Mouse (Mus musculus) CH12.LX (cell line): ENCODE results near the gene Prkcd. TPM values are rescaled to one million over a fixed set of nuclear protein-coding genes. Genes with fewer than 3 reads are reported as not detected.

ENCODE experiments used
- DNase-seq: peaks from one replicate; pipeline ENCODE4 v3.0.0-alpha.2; 2013; ENCODE audit errors: extremely low read depth
- H3K27ac ChIP-seq: 2 replicates; pipeline ENCODE4 v1.5.1; 2012; ENCODE audit warnings: low read depth, mild to moderate bottlenecking, control low read depth, moderate library complexity; ENCODE audit not compliant: insufficient read depth
- H3K27me3 ChIP-seq: replicated peaks from 2 replicates; pipeline ENCODE3; 2012; ENCODE audit warnings: inconsistent platforms
- H3K36me3 ChIP-seq, 2 experiments: replicated peaks in 1 of 2; 2 replicates each; pipeline versions ENCODE3 to v1.6.1; 2012; ENCODE audit warnings: inconsistent platforms in 1 of 2, low read length in 1 of 2, mild to moderate bottlenecking in 1 of 2, mixed read lengths in 1 of 2, moderate library complexity in 1 of 2; ENCODE audit not compliant: control insufficient read depth in 1 of 2, insufficient read depth in 1 of 2
- H3K4me1 ChIP-seq, 2 experiments: 2 replicates each; pipeline ENCODE4 v1.6.1; 2012; ENCODE audit warnings: inconsistent platforms in 1 of 2, moderate library complexity in 1 of 2; ENCODE audit not compliant: insufficient read depth in 2 of 2, control insufficient read depth in 1 of 2
- H3K4me2 ChIP-seq: 2 replicates; pipeline ENCODE4 v1.6.1; 2012; ENCODE audit warnings: low read depth, mild to moderate bottlenecking, control low read depth; ENCODE audit not compliant: poor library complexity, insufficient read depth, severe bottlenecking
- H3K4me3 ChIP-seq, 3 experiments: fragments of 150-350 bp in 1 of 3; sonication (generic) in 1 of 3; replicated peaks in 1 of 3; 2 replicates each; pipeline versions ENCODE3 to v1.5.1; 2011 to 2012; ENCODE audit warnings: low read depth in 2 of 3, low read length in 2 of 3, mild to moderate bottlenecking in 2 of 3, moderate library complexity in 2 of 3, control low read depth in 1 of 3, improper control_type of control experiment in 1 of 3, inconsistent platforms in 1 of 3, mixed read lengths in 1 of 3; ENCODE audit not compliant: poor library complexity in 1 of 3
- H3K79me2 ChIP-seq: replicated peaks from 2 replicates; pipeline ENCODE4 v1.6.1; 2012; ENCODE audit warnings: mild to moderate bottlenecking, moderate library complexity; ENCODE audit not compliant: control insufficient read depth, poor library complexity, insufficient read depth, severe bottlenecking; ENCODE audit errors: extremely low read depth
- H3K9ac ChIP-seq: 2 replicates; pipeline ENCODE4 v1.6.1; 2012; ENCODE audit warnings: low read depth, mild to moderate bottlenecking, control low read depth, moderate library complexity; ENCODE audit not compliant: insufficient read depth
- H3K9me3 ChIP-seq: replicated peaks from 2 replicates; pipeline ENCODE3; 2012; ENCODE audit warnings: low read length, inconsistent platforms, mixed read lengths
- BHLHE40 ChIP-seq: IDR thresholded peaks from 2 replicates; pipeline ENCODE4 v1.6.1; 2011; ENCODE audit warnings: mild to moderate bottlenecking, low read depth, low read length, improper control_type of control experiment
- CHD1 ChIP-seq: IDR thresholded peaks from 2 replicates; pipeline ENCODE4 v1.6.1; 2012; ENCODE audit warnings: low read depth, low read length, improper control_type of control experiment, inconsistent platforms
- CHD2 ChIP-seq: IDR thresholded peaks from 2 replicates; pipeline ENCODE4 v1.6.1; 2011; ENCODE audit warnings: low read length, improper control_type of control experiment
- CTCF ChIP-seq, 2 experiments: IDR thresholded peaks in 1 of 2; conservative IDR thresholded peaks in 1 of 2; 2 replicates each; pipeline ENCODE4 v1.5.1; 2011 to 2012; ENCODE audit warnings: low read depth in 2 of 2, low read length in 2 of 2, improper control_type of control experiment in 1 of 2, inconsistent platforms in 1 of 2, mild to moderate bottlenecking in 1 of 2, moderate library complexity in 1 of 2
- E2F4 ChIP-seq: IDR thresholded peaks from 2 replicates; pipeline ENCODE4 v1.6.1; 2011; ENCODE audit warnings: low read depth, low read length, improper control_type of control experiment; ENCODE audit not compliant: insufficient replicate concordance
- ELF1 ChIP-seq: IDR thresholded peaks from 2 replicates; pipeline ENCODE4 v1.6.1; 2014; ENCODE audit warnings: low read depth, mild to moderate bottlenecking, inconsistent platforms, low read length, improper control_type of control experiment
- EP300 ChIP-seq: IDR thresholded peaks from 2 replicates; pipeline ENCODE4 v1.6.1; 2011; ENCODE audit warnings: low read length, improper control_type of control experiment
- IRF4 ChIP-seq: IDR thresholded peaks from 2 replicates; pipeline ENCODE4 v1.6.1; 2014; ENCODE audit warnings: low read depth, mild to moderate bottlenecking, inconsistent platforms, low read length, improper control_type of control experiment
- JUND ChIP-seq: conservative IDR thresholded peaks from 2 replicates; pipeline ENCODE4 v1.6.1; 2011; ENCODE audit warnings: low read depth, low read length, improper control_type of control experiment
- KAT2A ChIP-seq: IDR thresholded peaks from 2 replicates; pipeline ENCODE4 v1.6.1; 2012; ENCODE audit warnings: low read length, improper control_type of control experiment, inconsistent platforms; ENCODE audit not compliant: insufficient replicate concordance
- MAX ChIP-seq: IDR thresholded peaks from 2 replicates; pipeline ENCODE4 v1.6.1; 2011; ENCODE audit warnings: low read length, improper control_type of control experiment
- MAZ ChIP-seq: IDR thresholded peaks from 2 replicates; pipeline ENCODE4 v1.6.1; 2012; ENCODE audit warnings: low read depth, mild to moderate bottlenecking, inconsistent platforms, low read length, improper control_type of control experiment, moderate library complexity
- MYC ChIP-seq: IDR thresholded peaks from 2 replicates; pipeline ENCODE4 v1.6.1; 2011; ENCODE audit warnings: low read depth, mild to moderate bottlenecking, improper control_type of control experiment, low read length
- NRF1 ChIP-seq: IDR thresholded peaks from 2 replicates; pipeline ENCODE4 v1.6.1; 2014; ENCODE audit warnings: low read depth, mild to moderate bottlenecking, inconsistent platforms, low read length, improper control_type of control experiment, moderate library complexity
- PAX5 ChIP-seq: IDR thresholded peaks from 2 replicates; pipeline ENCODE4 v1.6.1; 2012; ENCODE audit warnings: low read length, inconsistent platforms, mixed read lengths
- POLR2AphosphoS2 ChIP-seq: IDR thresholded peaks from 2 replicates; pipeline ENCODE4 v1.6.1; 2011; ENCODE audit warnings: low read depth, low read length, improper control_type of control experiment
- RAD21 ChIP-seq: IDR thresholded peaks from 2 replicates; pipeline ENCODE4 v1.6.1; 2011; ENCODE audit warnings: low read depth, mild to moderate bottlenecking, low read length, improper control_type of control experiment, moderate library complexity
- TBP ChIP-seq: conservative IDR thresholded peaks from 2 replicates; pipeline ENCODE4 v1.6.1; 2011; ENCODE audit warnings: low read depth, low read length, improper control_type of control experiment
- TCF12 ChIP-seq: IDR thresholded peaks from 2 replicates; pipeline ENCODE4 v1.6.1; 2014; ENCODE audit warnings: low read depth, mild to moderate bottlenecking, inconsistent platforms, low read length, improper control_type of control experiment
- UBTF ChIP-seq: IDR thresholded peaks from 2 replicates; pipeline ENCODE4 v1.6.1; 2012; ENCODE audit warnings: low read depth, mild to moderate bottlenecking, inconsistent platforms, low read length, improper control_type of control experiment, moderate library complexity
- ZMIZ1 ChIP-seq: IDR thresholded peaks from 2 replicates; pipeline ENCODE4 v1.6.1; 2012; ENCODE audit warnings: low read depth, mild to moderate bottlenecking, inconsistent platforms, low read length, improper control_type of control experiment
- ZNF384 ChIP-seq: IDR thresholded peaks from 2 replicates; pipeline ENCODE4 v1.6.1; 2012; ENCODE audit warnings: low read depth, low read length, improper control_type of control experiment, inconsistent platforms
- dilution Hi-C: fragments of 300-500 bp; cut with MboI; formaldehyde crosslinking; loops from 2 replicates; pipeline ENCODE4 v1.14.3; 2020; ENCODE audit warnings: low sequenced_read_pairs; ENCODE audit not compliant: extremely low pct_unique_long_range_greater_than_20kb, extremely low pct_ligation_motif_present
- in situ Hi-C: fragments of 300-500 bp; cut with MboI; formaldehyde crosslinking; loops from 3 replicates; pipeline ENCODE4 v1.14.3; 2019; ENCODE audit warnings: low sequenced_read_pairs, low pct_ligation_motif_present, low pct_unique_long_range_greater_than_20kb, mixed read lengths
- polyA plus RNA-seq: library from polyadenylated mRNA; unstranded; fragments of >175 nt; gene quantifications from 2 replicates; pipeline ENCODE4 v1.2.1, GENCODE M21; 2012; ENCODE audit warnings: low read depth; ENCODE audit not compliant: insufficient read length
- total RNA-seq, 2 experiments: library from RNA; depleted of rRNA; stranded (reverse); fragments of 300-350 nt in 1 of 2; fragments of >200 nt in 1 of 2; gene quantifications; 2 replicates each; pipeline ENCODE4 v1.2.3; 2012 to 2014

Prkcd gene
- total and polyA plus RNA-seq, 3 experiments: 109 to 186 (median 122) TPM

DNA sequence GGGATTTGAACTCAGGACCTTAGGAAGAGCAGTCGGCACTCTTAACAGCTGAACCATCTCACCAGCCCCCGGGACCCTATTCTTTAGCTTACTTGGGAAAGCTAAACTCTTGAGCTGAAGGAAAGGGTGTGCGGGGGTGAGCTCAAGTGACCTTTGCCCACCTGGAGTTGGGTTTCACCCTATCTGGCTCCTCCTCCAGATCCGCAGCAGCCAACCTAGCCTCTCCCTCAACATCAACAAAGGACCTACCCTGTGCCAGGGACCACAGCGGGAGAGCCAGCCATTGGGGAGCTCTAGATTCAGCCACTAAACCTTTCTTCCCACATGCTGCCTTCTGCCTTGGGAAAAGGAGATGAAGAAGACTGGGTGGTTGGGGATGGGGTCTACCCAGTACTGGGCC is 2.2 kb upstream of the Prkcd start:
- H3K27ac ChIP-seq: no peak overlapping the region; the same call in 1 of the 2 replicates
- H3K4me2 ChIP-seq: no peak overlapping the region
- dilution Hi-C loops (no loop called here), in situ Hi-C loops (loop anchor here (5.0 kb wide), 1 partner anchor 41 kb away; no protein-coding TSS in a partner anchor)
- no peaks in the 10 kb centered on the region for H3K9me3 ChIP-seq
- H3K4me1 ChIP-seq: peaks cover 38 to 72% of the 10 kb centered on the region in 2 experiments
- no peak for TF ChIP-seq MAZ
- H3K9ac ChIP-seq: no peak overlapping the region
- no peaks in the 10 kb centered on the region for H3K27me3 ChIP-seq
- peaks cover 0 to 13% of the 10 kb centered on the region in 2 experiments for H3K36me3 ChIP-seq
- H3K79me2 ChIP-seq: peaks cover 27% of the 10 kb centered on the region
- DNase-seq: no peak
- H3K4me3 ChIP-seq: no peak overlapping the region

DNA sequence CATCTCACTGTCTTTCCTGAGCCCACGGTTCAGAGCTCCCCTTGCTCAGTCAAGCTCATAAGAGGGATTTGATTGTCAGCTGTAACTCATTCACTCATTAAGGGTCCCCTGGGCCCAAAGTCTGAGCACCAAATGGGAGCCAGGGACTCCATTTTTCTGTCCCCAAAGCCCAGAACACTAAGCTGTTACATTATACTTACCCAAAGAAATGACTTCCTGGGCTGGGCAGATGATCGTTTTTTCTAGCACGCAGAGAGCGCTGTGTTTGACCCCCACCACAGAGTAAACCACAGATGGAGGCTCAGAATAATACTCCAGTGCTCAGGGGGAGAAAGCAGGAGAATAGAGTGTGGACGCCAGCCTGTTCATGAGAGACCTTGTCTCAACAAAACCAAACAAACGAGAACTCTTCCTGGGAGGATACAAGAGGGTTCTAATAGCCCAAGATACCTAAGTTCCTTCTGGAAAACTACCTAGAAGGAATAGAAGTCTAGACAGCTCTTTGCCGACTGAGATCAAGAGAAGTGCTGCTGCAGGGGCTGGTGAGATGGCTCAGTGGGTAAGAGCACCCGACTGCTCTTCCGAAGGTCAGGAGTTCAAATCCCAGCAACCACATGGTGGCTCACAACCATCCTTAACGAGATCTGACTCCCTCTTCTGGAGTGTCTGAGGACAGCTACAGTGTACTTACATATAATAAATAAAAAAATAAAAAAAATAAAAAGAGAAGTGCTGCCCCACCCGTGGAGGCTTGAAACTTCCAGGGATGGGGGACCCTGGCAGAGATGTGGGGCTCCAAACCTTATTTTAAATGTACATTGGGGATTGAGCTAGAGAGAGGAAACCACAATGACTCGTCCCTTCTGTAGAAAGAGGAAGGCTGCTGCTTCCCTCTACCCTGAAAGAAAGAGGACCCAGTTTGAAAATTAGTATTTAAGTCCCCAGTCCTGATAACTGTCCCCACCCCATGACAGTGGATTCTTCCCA is 1.0 kb upstream of the Prkcd start:
- Histone ChIP-seq H3K4me3 (peak overlapping the region; percentile 42 to 93 (median 50)), H3K79me2 (peaks cover 39% of the 10 kb centered on the region), H3K9me3 (no peaks in the 10 kb centered on the region), H3K4me1 (peaks cover 41 to 72% of the 10 kb centered on the region in 2 experiments), H3K9ac (peak overlapping the region; percentile 43; the same call in 1 of the 2 replicates), H3K27ac (peak overlapping the region; percentile 92), H3K4me2 (peak overlapping the region; percentile 47), H3K27me3 (no peaks in the 10 kb centered on the region)
- in situ Hi-C loops: loop anchor here (5.0 kb wide), 1 partner anchor 40 kb away; no protein-coding TSS in a partner anchor
- dilution Hi-C loops: no loop called here
- TF ChIP-seq KAT2A (no peak), TBP (peak; percentile 93), CHD1 (peak; percentile 30; the same call in 1 of the 2 replicates), NRF1 (no peak), JUND (no peak), MAX (no peak; the same call in 1 of the 2 replicates), IRF4 (0 out of 2 replicates have a peak, but pooled peaks have one; percentile 4), POLR2AphosphoS2 (no peak; the same call in 1 of the 2 replicates), CTCF (conservative IDR thresholded peaks at IDR 0.05 in 1 of 2, IDR thresholded peaks at IDR 0.05 in 1 of 2; ENCODE audit: low read depth in 2 of 2, low read length in 2 of 2) (peak in 1 of 2 experiments; percentile 27; a peak in 1 of 4 replicates), UBTF (peak; percentile 3), TCF12 (no peak), ZNF384 (peak; percentile 69), RAD21 (no peak), CHD2 (no peak), MYC (peak; percentile 27; the same call in 1 of the 2 replicates), PAX5 (no peak), EP300 (peak; percentile 61), BHLHE40 (no peak), ZMIZ1 (0 out of 2 replicates have a peak, but pooled peaks have one; percentile 10), E2F4 (no peak), ELF1 (peak; percentile 27; the same call in 1 of the 2 replicates)
- TF ChIP-seq, all 38 proteins: peak for 10
- peaks cover 5 to 25% of the 10 kb centered on the region in 2 experiments for H3K36me3 ChIP-seq
- DNase-seq: peak; percentile 85
